Mouse (Mus musculus) kidney, adult 8-10 months (tissue): ENCODE measurements around the gene Gpx2.

Source experiments
- DNase-seq, 2 experiments: peaks; one replicate each; pipeline ENCODE4 v3.0.0; 2022

Gene Gpx2

DNA sequence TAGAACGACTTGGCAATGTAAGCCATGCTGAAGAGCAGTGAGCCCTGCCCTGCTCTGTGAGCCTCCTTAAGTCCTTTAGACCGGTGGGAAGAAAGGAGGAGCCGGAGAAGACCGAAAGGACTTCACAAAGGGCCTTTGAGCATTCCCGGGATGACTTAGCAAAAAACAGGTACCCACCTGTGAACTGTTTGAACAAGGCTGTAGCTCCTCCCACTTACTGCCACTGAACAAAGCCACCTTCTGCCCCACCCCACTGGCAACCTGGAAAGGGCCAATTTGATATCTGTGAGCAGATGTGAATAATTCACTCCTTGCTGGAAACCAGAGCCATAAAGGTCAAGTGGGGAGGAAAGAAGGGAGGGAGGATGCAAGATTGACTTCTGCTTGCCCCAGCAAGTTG, at the start of gene Gpx2:
Gene Gpx2, minus strand, starts transcription at position 205 of the 400 bp plus-strand sequence.
- DNase-seq = no peak

DNA sequence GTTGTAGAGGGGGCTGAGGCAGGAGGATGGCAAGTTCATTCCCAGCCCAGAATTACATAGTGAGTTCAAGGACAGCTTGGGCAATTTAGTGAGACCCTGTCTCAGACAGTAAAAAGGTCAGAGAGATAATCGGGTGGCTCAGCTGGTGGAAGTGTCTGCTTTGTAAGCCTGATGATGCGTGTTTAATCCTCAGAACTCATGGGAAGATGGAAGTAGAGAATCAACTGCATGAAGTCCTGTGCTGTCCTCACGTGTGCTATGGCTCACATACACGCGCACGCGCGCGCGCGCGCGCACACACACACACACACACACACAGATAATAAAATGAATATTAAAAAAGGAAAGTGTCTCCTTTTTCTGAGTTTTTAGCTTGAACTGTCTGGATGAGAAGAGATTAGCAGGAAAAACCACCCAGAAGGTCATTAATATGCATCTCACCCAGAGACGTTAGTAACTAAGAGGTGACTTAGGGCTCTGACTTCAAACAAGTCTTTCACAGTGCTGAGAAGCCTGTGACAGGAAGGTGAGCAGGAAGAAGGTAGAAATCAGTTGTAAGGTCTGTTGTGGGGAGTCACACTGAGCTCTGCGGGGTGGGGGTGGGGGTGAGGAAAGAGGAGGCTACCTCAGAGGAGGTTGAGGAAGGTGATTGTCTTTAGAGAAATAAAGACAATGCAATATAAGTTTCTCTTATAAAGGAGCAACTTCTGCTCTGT, 49.1 kb upstream of the Gpx2 start:
- DNase-seq = no peak

DNA sequence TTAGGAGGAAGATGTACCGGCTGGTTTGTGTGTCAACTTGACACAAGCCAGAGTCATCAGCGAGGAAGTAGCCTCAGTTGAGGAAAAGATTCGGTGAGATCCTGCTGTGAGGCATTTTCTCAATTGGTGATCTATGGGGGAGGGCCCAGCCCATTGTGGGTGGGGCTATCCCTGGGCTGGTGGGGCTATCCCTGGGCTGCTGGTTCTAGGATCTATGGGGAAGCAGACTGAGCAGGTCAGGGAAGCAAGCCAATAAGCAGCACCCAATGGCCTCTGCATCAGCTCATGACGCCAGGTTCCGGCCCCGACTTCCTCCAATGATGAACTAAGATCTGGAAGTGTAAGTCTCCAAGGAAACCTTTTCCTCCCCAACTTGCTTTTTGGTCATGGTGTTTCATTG, 44.7 kb upstream of the Gpx2 start:
- DNase-seq = no peak

DNA sequence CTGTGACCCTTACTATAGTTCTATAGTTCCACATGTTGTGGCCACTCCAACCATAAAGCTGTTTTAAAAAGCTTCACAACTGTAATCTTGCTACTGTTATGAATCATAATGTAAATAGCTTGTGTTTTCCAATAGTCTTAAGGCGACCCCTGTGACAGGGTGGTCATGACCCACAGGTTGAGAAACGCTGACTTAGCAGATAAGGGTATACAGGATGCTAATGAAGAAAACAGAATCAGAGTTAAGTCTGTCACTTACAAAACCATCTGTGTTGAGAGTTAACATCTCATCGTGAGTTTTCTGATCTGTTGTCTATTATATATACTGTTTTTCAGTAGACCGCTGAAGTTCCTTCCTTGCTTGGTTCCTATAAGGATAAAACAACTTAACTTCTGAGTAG, 43.9 kb upstream of the Gpx2 start:
- DNase-seq = no peak

GRCm38 (mm10) chr12:76837844-76838650, 42.7 kb upstream of the Gpx2 start:
- DNase-seq = no peak

DNA sequence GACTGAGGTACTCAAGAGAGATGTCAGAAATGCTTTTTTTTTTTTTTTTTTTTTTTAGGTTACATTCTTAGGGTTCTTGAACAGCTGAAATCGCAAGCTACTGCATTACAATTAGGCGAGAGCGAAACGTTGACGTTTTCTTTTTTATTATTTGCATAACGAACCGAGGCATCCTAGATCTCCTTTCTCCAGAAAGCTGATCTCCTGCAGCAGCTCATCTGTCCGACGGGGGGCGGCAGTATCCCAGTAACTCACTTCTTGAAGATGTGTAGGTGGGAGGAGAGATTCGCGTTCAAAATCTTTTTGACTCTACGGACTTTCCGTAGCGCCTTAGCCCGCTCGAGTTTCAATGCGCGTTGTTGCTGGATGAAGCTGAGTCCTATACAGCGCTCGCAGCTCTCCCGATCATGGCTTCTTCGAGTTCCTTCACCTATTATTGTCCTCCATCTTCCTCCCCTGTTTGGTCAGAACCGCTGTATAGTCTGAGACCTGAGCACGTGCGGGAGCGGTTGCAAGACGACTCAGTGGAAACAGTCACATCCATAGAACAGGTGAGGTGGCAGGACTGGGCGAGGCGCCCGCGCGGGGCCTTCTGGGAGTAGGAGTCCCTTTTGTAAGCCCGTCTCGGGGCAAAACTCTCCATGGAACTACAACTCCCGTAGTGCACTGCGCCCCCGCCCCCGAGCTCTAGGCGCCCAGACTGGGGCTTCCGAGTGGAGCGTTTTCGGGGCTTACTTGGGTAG, 41.9 kb upstream of the Gpx2 start:
- peak; percentile 98 for DNase-seq

DNA sequence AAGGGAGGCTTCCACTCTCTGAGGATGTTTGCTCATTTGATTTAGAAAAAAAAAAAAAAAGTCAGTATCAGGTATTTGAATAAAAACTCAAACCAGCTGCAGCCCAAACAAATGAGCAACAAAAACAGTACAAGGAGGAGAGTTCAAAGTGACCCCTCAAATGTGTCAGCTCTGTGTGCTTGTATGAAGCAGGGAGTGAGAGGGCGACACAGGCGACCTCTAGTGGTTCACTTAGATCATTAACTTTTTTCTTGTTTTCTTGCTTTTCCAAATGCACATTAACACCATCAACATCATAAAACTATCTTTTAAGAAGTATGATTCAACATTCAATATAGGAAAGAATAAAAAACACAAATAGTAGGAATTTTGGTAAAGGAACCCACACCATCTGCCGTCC, 37.4 kb upstream of the Gpx2 start:
- DNase-seq = no peak

- no peak for DNase-seq
Measured at GRCm38 (mm10) chr12:76825283-76825682, 29.9 kb upstream of the Gpx2 start.

DNA sequence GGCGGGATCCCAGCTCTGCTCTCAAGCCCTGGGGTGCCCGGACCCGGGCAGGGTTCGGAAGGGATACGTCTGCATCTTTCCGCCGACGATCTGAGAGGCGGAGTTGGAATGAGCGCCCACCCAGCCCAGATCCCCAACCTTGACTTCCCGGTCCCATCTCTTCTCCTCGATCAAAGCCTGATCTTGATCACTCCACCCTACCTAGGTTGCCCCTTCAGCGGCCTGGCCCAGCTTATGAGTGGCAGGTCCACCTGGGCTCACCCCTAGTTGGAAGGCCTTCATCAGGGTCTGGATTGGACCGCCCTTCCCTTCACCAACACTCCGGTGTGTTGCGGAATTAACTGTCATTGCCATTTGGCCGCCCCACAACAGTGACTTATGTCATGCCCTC, 27.3 kb upstream of the Gpx2 start, which contains the start of gene Rab15:
Gene Rab15, minus strand, starts transcription at position 258 of the 391 bp plus-strand sequence.
- DNase-seq = no peak

DNA sequence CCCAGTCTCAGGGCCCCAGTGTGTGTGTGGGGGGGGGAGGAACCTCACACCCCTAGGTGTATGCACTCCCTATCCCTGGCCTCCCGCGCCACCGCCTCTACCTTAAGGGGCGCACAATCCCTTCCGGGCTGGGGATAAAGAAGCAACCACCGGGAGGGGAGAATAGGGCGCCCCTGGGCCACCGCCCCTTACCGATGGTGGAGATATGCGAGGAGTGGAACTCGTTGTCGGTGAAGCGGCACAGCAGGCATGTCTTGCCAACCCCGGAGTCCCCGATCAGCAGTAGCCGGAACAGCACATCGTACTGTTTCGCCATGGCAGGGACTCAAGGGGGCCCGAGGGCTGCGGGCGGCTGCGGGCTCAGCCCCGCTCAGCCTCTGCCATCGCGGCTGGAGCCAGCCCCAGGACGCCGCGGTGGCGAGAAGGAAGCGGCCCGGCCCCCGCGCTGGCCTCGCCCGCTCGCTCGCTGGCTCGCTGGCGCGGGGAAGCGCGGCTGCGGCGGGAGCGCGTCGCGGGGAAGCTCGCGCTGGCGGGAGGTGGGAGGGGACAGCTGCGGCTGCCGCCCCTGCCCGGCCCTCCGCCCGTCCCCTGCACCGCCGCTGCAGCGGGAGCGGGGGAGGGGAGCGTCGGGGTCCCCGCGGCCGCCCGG, 26.8 kb upstream of the Gpx2 start:
- no peak for DNase-seq

DNA sequence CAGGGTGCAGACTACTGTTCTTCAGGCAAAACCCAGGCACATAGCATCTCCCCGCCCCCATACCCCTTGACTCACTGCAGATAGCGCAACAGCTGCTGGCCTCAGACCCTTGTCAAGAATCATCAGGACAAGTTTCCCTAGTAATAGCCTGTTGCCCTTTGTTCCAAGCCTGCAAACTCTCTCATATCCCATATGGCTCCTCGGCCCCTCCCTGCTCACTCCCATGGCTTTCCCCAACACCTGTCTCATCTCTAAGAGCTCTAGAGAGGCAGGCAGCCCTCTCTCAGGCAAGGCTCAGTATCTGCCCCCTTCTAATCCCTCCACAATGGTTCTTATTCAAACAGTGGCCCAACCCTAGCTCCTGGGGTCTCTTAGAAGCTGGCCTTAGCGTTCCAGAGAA, 25.3 kb upstream of the Gpx2 start:
- DNase-seq = no peak

GRCm38 (mm10) chr12:76819816-76820215, 24.5 kb upstream of the Gpx2 start:
- no peak for DNase-seq

- DNase-seq = no peak
Measured at GRCm38 (mm10) chr12:76818908-76819307, 23.6 kb upstream of the Gpx2 start.

- peak; percentile 55 to 73 for DNase-seq
Measured at GRCm38 (mm10) chr12:76818120-76818519, 22.8 kb upstream of the Gpx2 start.

- DNase-seq = no peak
Measured at GRCm38 (mm10) chr12:76817176-76817575, 21.8 kb upstream of the Gpx2 start.

DNA sequence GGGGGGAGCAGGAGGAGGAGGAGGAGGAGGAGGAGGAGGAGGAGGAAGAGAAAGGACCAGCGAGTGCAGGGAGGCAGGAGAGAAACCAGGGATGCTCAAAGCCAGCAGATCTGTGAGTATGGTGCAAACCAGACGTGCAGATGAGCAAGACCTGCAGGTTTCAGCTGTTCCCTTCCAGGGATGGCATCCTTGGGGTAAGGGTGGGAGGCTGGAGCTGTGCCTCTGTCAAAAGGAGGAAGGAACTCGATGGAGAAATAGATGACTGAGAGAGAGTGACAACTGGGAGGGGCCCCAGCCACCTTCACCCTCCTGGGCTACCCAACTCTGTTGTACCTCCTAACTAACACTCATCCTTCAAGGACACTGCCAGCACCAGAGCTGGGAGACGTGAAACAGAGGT, 21.4 kb upstream of the Gpx2 start:
- no peak for DNase-seq

- DNase-seq = no peak
Measured at GRCm38 (mm10) chr12:76814120-76814519, 18.8 kb upstream of the Gpx2 start.

GRCm38 (mm10) chr12:76813543-76813942, 18.2 kb upstream of the Gpx2 start:
- DNase-seq = no peak

DNA sequence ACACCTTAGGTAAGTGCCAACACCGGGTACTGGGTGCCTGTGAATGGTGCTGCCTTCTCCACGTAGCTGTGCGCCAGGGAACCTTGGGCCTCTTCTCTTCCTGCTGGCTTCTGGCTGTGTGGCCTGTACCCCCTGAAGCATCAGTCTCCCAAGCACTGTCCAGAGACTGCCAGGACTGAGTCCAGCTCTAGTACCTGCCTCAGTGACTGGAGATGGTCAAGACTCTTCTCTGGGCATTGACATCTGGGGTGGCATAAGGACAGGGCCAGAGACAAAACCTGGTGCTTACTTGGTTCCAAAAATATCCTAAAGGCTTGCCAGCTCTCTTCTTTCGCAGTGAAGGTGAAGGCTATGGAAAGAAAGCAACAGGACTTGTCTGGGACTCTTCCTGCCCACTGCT, 15.7 kb upstream of the Gpx2 start:
- DNase-seq = no peak

GRCm38 (mm10) chr12:76810491-76810890, 15.1 kb upstream of the Gpx2 start:
- no peak for DNase-seq

DNA sequence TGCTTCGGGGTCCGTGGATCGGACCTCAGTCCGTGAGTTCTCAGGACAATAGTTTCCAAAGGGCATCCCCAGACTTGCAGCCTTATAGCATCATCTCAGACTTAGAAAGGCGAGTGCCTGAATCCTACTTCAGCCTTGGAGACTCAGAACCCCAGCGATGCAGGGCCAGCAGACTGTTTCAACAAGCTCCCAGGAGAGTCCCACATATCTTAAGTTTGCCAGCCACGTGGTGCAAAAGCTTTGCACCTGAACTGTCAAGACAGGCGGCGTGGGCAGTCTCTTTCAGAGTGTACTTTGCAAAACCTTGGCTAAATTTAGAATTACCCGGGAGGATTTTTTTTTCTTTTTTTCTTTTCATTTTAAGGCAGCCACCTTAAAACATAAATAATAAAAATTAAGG, 12.4 kb upstream of the Gpx2 start:
- DNase-seq = no peak

GRCm38 (mm10) chr12:76805056-76805811, 9.9 kb upstream of the Gpx2 start:
- DNase-seq = no peak
